Mouse (Mus musculus) hindbrain, embryonic 12.5 days (tissue): ENCODE results near the gene Cnot1. TPM values are rescaled to one million over a fixed set of nuclear protein-coding genes. Genes with fewer than 3 reads are reported as not detected.

Experiments used
- ATAC-seq: fragments of 200-750 bp; cut with Nextera tagmentation; 2 replicates; pipeline ENCODE4 v1.8.0; 2017; ENCODE audit warnings: moderate TSS enrichment; ENCODE audit not compliant: low FRiP score
- H3K27ac ChIP-seq: fragments of 300-500 bp; sonication (generic); 2 replicates; pipeline ENCODE4 v1.5.1; 2016; ENCODE audit warnings: mild to moderate bottlenecking
- H3K27me3 ChIP-seq: fragments of 300-500 bp; sonication (generic); 2 replicates; pipeline ENCODE4 v1.6.1; 2016; ENCODE audit warnings: mild to moderate bottlenecking
- H3K36me3 ChIP-seq: fragments of 300-500 bp; sonication (generic); 2 replicates; pipeline ENCODE4 v1.6.1; 2016; ENCODE audit warnings: mild to moderate bottlenecking
- H3K4me1 ChIP-seq: fragments of 300-500 bp; sonication (generic); 2 replicates; pipeline ENCODE4 v1.6.1; 2016
- H3K4me2 ChIP-seq: fragments of 300-500 bp; sonication (generic); replicated peaks from 2 replicates; pipeline ENCODE4 v1.6.1; 2016; ENCODE audit warnings: mild to moderate bottlenecking
- H3K4me3 ChIP-seq: fragments of 300-500 bp; sonication (generic); 2 replicates; pipeline ENCODE4 v1.5.1; 2016; ENCODE audit warnings: mild to moderate bottlenecking
- H3K9ac ChIP-seq: fragments of 300-500 bp; sonication (generic); 2 replicates; pipeline ENCODE4 v1.6.1; 2016; ENCODE audit warnings: mild to moderate bottlenecking, moderate library complexity
- H3K9me3 ChIP-seq: fragments of 300-500 bp; sonication (generic); replicated peaks from 2 replicates; pipeline ENCODE4 v1.6.1; 2016; ENCODE audit warnings: mild to moderate bottlenecking
- WGBS: fragments of 180-500 bp; shearing (Covaris S2); methylation state at CpG from one replicate; pipeline ENCODE4 v1.1.7; 2016; 5-methylcytosine and 5-hydroxymethylcytosine counted together
- polyA plus RNA-seq: library from polyadenylated mRNA; unstranded; fragments of >200 nt; fragmentation: Nextera tagmentation; extraction: Ambion mirVana; gene quantifications from 2 replicates; pipeline ENCODE4 v1.2.1, GENCODE M21; 2016

Gene Cnot1
- 85.0 and 90.5 TPM in 2 replicates for polyA plus RNA-seq

DNA sequence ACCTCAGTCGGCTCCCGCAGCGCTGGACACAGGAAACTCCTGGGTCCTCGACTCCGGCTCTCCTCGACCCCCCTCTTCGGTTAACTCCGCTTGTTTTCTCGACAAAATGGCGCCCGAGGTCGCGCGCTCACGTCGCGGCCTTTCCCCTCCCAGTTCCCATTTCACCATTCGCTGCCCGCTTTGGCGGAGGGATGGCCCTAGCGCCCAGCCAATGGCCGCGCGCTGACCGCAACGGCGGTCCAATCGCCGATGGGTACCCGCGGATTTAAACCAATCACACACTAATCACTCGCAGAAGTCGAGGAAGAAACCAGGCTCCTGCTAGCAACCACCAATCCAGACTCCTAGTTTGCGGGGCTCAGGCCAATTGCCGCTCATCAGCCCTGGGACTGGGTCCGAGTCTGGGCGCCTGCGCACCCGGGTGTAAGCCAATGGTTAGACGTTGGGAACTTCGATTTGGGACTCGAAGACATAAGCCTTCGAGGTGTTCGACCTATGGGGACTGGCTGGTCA lies at the start of gene Cnot1:
Gene Cnot1 (minus strand): TSS at position 134 of the 513 bp plus-strand sequence.
- WGBS: under 1% methylated on average over 44 of the region's 44 CpGs
- no peaks in the 10 kb centered on the region for H3K9me3 ChIP-seq
- H3K9ac ChIP-seq: peak within 1 kb of the TSS; percentile 98
- H3K4me3 ChIP-seq: peak within 1 kb of the TSS; percentile 98
- peak; percentile 98 for ATAC-seq
- H3K27me3 ChIP-seq: no peaks in the 10 kb centered on the region
- H3K27ac ChIP-seq: peak within 1 kb of the TSS; percentile 94
- H3K36me3 ChIP-seq: 0 out of 2 replicates have a peak, but pooled peaks cover 5% of the 10 kb centered on the region
- H3K4me1 ChIP-seq: peaks cover 17% of the 10 kb centered on the region
- peak within 1 kb of the TSS; percentile 93 for H3K4me2 ChIP-seq

DNA sequence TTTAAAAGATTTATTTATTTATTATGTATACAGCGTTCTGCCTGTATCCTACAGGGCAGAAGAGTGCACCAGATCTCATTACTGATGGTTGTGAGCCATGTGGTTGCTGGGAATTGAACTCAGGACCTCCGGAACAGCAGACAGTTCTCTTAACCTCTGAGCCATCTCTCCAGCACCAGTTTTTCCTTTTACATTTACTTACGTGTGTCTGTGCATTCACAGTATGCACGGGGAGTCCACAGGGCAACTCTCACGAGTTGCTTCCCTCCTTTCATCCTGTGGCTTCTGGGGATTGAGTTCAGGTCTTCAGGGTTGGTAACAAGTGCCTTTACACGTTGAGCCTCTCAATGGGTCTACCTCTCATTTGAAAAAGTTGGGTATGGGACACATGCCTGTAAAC lies 46.9 kb upstream of the Cnot1 start:
- H3K4me1 ChIP-seq: peaks cover 10% of the 10 kb centered on the region
- no peak overlapping the region for H3K4me3 ChIP-seq
- peaks cover 3% of the 10 kb centered on the region; the same call in 1 of the 2 replicates for H3K36me3 ChIP-seq
- WGBS: 81% methylated on average over 6 of the region's 6 CpGs
- H3K27ac ChIP-seq: no peak overlapping the region
- H3K9ac ChIP-seq: no peak overlapping the region
- ATAC-seq: no peak
- no peak overlapping the region for H3K4me2 ChIP-seq
- no peaks in the 10 kb centered on the region for H3K27me3 ChIP-seq
- no peaks in the 10 kb centered on the region for H3K9me3 ChIP-seq

DNA sequence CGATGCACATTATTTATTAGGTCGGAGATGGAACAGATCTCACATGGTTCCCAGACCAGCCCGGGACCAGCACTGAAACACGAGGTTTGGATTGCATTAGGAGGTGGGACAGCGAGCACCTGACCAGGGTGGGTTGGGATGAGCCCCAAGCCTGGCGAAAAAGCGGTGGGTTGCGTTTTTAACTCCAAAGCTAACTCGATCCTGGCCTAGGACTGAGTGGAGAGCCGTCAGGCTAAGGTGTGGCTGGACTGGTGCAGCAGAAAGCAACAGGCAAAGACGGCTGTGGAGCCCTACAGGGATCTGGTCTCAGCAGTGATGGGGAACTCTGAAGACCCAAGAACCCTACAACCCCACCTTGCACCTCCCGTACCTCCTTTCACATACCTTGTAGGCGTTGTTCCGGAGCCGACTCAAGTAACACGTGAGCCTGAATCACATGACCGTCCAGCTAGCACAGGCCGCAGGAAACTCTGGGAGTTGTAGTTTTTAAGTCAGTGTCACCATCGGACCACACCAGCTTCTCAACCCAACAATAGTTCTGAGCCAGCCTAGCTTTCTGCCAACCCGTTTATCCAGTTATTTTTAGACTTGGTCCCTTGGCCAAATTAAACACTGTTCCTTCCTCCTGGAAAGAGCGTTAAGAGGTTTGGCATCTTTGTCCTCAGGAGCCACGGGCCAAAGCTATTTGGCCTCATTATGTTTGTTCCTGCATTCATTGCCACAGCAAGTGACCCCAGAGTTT lies 46.0 kb upstream of the Cnot1 start, which contains the start of gene Slc38a7:
Gene Slc38a7 (minus strand): TSS at position 438 of the 742 bp plus-strand sequence.
- peak within 1 kb of the TSS; percentile 73 for H3K9ac ChIP-seq
- WGBS: 14% methylated on average over 22 of the region's 22 CpGs
- H3K4me2 ChIP-seq: peak within 1 kb of the TSS; percentile 75
- peak within 1 kb of the TSS; percentile 72 for H3K4me3 ChIP-seq
- no peaks in the 10 kb centered on the region for H3K27me3 ChIP-seq
- no peak within 1 kb of the TSS for H3K27ac ChIP-seq
- no peaks in the 10 kb centered on the region for H3K9me3 ChIP-seq
- ATAC-seq: peak; percentile 95
- H3K4me1 ChIP-seq: peaks cover 10% of the 10 kb centered on the region
- H3K36me3 ChIP-seq: peaks cover 4% of the 10 kb centered on the region; the same call in 1 of the 2 replicates

DNA sequence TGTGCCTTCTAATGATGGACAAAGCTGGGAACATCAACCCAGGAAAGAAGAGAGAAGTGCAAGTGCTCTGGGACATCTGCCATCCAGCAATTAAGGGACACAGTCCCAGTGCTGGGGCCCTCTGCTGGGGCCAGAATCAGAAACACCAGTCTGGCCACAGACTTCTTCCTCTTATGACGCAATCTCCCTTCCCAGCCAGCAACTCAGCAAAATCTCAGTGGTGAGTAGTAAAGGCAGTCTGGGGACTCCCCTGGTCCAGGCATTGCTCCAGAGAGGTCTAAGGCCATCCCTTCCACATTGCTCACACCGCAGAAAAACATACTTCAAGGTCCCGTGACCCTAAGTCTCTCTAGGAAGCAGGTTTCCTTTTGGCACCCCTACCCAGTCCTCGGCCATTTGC lies 45.0 kb upstream of the Cnot1 start:
- peak overlapping the region; percentile 73 for H3K9ac ChIP-seq
- H3K27ac ChIP-seq: no peak overlapping the region
- no peak for ATAC-seq
- peaks cover 8% of the 10 kb centered on the region; the same call in 1 of the 2 replicates for H3K36me3 ChIP-seq
- H3K4me2 ChIP-seq: peak overlapping the region; percentile 75
- H3K27me3 ChIP-seq: no peaks in the 10 kb centered on the region
- peaks cover 10% of the 10 kb centered on the region for H3K4me1 ChIP-seq
- WGBS: 79% methylated on average over 4 of the region's 4 CpGs
- peak overlapping the region; percentile 72 for H3K4me3 ChIP-seq
- H3K9me3 ChIP-seq: no peaks in the 10 kb centered on the region

DNA sequence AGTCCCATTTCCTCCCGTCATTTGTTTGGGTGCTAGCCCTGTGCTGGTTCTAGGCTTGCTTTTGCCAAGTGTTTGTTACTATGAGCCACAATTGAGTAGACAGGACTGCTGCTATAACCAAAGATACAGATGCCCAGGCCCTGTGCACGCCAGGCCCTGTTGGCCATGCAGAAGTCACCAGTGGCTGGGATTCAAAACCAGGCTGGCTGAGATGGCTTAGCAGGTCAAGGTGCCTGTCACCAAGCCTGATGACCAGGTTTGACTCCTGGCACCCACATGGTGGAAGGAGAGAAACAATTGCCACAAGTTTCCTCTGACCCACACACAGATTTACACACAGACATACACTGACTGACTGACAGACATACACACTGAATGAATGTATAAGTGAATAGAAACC lies 43.1 kb upstream of the Cnot1 start:
- H3K36me3 ChIP-seq: peaks cover 16% of the 10 kb centered on the region

DNA sequence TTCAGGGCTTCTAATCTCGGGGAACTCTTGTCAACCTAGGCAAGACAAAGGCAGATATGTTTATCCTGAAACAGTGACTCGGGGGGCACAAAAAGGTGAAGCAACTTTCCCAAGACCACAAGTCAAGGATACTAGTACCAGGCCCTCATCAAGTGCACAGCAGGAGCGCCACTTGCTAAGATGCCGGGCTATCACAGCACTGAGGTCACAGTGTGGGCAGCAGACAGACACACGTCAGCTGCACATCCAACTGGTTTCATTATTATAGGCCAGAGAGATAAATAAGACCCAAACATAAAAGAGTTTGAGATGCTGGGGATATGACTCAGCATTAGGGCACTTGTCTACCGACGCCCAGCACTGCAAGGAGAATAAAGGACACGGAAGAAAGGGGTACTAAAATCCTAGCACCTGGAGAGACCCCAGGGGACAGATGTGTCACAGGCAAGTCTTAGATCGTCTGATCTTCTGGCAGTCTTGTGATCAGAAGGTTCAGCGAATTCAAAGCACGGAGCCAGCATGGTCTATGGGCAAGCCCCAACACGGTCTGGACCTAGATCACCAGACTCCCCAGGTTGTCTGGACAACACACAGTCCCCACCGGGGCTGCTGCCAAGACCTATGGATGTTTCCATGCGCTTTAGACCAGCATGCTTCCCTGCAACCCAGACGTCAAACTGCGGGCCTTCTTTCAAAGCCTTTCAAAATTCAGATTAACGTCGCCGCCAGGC lies 41.6 kb upstream of the Cnot1 start:
- ATAC-seq: no peak
- Histone ChIP-seq H3K27me3 (no peaks in the 10 kb centered on the region), H3K4me1 (peaks cover 10% of the 10 kb centered on the region), H3K9me3 (no peaks in the 10 kb centered on the region), H3K4me3 (no peak overlapping the region), H3K9ac (no peak overlapping the region), H3K4me2 (no peak overlapping the region), H3K36me3 (peaks cover 30% of the 10 kb centered on the region), H3K27ac (no peak overlapping the region)
- WGBS: 92% methylated on average over 19 of the region's 19 CpGs

More for the DNA sequence above, 43.1 kb upstream of the Cnot1 start:
- H3K4me3 ChIP-seq: no peak overlapping the region
- no peaks in the 10 kb centered on the region for H3K9me3 ChIP-seq
- H3K9ac ChIP-seq: no peak overlapping the region
- ATAC-seq: no peak
- peaks cover 10% of the 10 kb centered on the region for H3K4me1 ChIP-seq
- no peaks in the 10 kb centered on the region for H3K27me3 ChIP-seq
- no peak overlapping the region for H3K4me2 ChIP-seq
- no peak overlapping the region for H3K27ac ChIP-seq
- 88% methylated on average over 2 of the region's 2 CpGs for WGBS

DNA sequence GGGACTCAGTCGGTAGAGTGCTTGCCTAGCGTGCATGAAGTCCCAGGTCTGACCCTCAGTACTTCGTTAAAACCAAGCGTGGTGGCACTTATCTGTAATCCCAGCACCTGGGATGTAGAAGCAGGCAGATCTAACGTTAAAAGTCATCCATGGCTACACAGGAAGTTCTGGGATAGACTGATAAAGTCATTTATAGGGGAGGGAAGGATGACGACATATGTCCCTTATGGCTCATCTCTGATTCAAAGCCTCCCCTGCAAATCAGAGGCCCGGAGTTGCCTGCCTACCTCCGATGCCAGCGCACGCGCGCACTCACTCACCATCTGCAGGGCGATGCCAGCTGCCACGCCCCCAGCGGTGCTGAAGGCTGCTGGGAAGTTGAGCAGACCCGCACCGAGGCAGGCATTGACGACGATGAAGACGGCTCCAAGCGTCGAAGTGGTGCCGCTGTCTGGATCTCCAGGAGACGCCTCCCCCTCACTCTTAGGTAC lies 40.8 kb upstream of the Cnot1 start:
- WGBS: 82% methylated on average over 24 of the region's 24 CpGs
- no peaks in the 10 kb centered on the region for H3K9me3 ChIP-seq
- no peak overlapping the region for H3K9ac ChIP-seq
- ATAC-seq: no peak
- H3K4me3 ChIP-seq: no peak overlapping the region
- H3K27me3 ChIP-seq: no peaks in the 10 kb centered on the region
- no peak overlapping the region for H3K27ac ChIP-seq
- peaks cover 10% of the 10 kb centered on the region for H3K4me1 ChIP-seq
- H3K4me2 ChIP-seq: no peak overlapping the region
- H3K36me3 ChIP-seq: peaks cover 38% of the 10 kb centered on the region

DNA sequence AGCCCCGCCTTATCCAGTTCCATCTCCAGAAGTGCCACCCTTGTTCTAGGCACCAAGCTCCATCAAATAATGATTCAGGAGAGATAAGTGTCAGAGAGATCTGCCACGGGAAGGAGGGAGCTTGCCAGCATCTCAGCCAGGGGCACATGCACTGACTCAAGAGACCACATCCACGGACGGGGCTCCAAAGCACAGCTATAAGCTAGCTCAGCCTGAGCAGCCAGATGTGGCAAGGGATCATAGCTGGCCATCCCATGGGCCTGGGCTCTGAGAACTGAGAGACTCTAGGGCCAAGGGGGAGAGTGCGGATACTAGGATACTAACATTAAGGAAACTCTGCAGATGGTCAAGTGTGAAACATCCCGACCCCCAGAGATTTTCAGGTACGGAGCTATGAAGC lies 37.8 kb upstream of the Cnot1 start:
- no peaks in the 10 kb centered on the region for H3K27me3 ChIP-seq
- no peaks in the 10 kb centered on the region for H3K9me3 ChIP-seq
- no peak overlapping the region for H3K4me2 ChIP-seq
- H3K9ac ChIP-seq: no peak overlapping the region
- H3K36me3 ChIP-seq: peaks cover 59% of the 10 kb centered on the region
- WGBS: 90% methylated on average over 7 of the region's 7 CpGs
- no peak overlapping the region for H3K4me3 ChIP-seq
- ATAC-seq: no peak
- no peaks in the 10 kb centered on the region for H3K4me1 ChIP-seq
- H3K27ac ChIP-seq: no peak overlapping the region

DNA sequence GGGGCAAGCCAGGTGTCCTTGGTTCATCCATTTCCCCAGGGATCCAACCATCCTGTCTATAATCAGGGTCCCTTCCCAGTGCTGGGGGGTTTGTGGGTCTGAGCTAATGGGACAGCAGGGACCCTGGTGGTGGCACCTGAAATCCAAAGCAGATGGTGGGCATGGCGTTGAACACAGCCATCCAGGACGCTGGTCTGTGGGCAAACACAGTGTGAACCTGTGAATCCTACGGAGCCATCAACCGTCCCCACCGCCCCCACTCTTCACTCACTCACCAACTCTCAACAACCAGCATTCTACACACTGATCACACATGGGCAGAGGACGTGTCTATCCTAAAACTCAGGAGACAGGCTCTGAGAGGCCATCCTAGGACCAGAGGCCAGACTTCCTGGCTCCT lies 36.7 kb upstream of the Cnot1 start:
- Histone ChIP-seq H3K27ac (no peak overlapping the region), H3K4me3 (no peak overlapping the region), H3K9ac (no peak overlapping the region), H3K27me3 (no peaks in the 10 kb centered on the region), H3K36me3 (peaks cover 67% of the 10 kb centered on the region), H3K9me3 (no peaks in the 10 kb centered on the region), H3K4me1 (no peaks in the 10 kb centered on the region), H3K4me2 (no peak overlapping the region)
- ATAC-seq: no peak
- WGBS: 93% methylated on average over 6 of the region's 6 CpGs

DNA sequence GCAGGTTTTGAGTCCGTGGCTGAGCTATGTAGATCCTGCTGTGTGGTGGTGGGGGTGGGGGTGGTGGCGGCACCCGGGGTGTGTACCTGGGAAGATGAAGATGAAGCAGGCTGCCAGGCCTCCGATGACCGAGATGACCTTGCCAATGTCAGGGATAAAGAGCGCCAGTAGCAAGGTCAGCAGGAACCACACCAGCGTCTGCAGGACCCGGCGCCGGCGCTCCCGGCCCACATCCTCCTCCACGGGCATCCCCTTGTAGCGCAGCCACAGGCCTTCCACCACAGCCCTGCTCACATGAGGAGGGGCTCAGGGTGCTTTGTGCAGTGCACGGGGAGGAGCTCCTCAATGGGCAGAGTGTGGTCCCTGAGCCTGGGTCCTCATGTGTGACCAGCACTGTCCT lies 34.2 kb upstream of the Cnot1 start:
- Histone ChIP-seq H3K4me3 (no peak overlapping the region), H3K27ac (no peak overlapping the region), H3K9me3 (no peaks in the 10 kb centered on the region), H3K27me3 (no peaks in the 10 kb centered on the region), H3K36me3 (peaks cover 78% of the 10 kb centered on the region), H3K4me2 (no peak overlapping the region), H3K4me1 (no peaks in the 10 kb centered on the region), H3K9ac (no peak overlapping the region)
- ATAC-seq: no peak
- WGBS: 90% methylated on average over 15 of the region's 15 CpGs

DNA sequence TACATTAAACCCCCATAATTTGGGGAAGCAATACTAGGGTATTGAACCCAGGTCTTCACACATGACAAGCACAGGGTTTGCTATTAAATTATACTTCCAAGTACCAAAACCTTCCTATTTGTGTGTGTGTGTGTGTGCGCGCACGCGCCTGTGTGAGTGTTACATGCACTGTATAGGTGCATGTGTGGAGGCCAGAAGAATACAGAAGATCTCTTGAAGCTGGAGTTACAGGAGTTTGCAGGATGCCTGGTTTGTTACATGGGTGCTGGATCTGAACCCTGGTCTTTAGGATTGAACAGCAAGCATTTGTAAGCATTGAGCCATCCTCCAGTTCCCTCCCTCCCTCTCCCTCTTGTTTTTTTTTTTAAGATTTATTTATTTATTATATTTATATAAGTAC lies 32.0 kb upstream of the Cnot1 start:
- ATAC-seq: no peak
- no peaks in the 10 kb centered on the region for H3K4me1 ChIP-seq

DNA sequence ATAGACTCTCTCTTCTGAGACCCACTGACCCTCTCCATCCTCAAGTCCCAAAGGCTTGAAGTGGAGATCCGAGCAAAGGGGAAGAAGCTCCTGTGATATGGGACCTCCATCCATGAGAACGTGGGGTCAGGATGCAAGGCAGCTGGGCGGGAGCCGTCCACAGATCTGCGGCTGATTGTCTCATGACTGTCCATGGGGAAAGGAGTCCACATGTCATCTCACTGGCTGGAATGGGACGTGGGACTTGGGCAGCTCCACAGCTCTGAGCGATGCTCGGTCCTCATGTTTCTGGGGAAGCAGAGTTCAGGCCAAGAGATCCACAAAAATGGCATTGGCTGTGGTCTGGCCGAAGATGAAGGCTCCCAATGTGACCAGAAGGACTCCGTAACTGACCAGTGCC lies 30.0 kb upstream of the Cnot1 start:
- Histone ChIP-seq H3K9ac (no peak overlapping the region), H3K36me3 (peaks cover 45% of the 10 kb centered on the region), H3K4me2 (no peak overlapping the region), H3K4me1 (peaks cover 10% of the 10 kb centered on the region), H3K27ac (no peak overlapping the region), H3K4me3 (no peak overlapping the region), H3K9me3 (no peaks in the 10 kb centered on the region), H3K27me3 (no peaks in the 10 kb centered on the region)
- 93% methylated on average over 10 of the region's 10 CpGs for WGBS
- no peak for ATAC-seq

More for the DNA sequence above, 32.0 kb upstream of the Cnot1 start:
- Histone ChIP-seq H3K4me2 (no peak overlapping the region), H3K9ac (no peak overlapping the region), H3K27ac (no peak overlapping the region), H3K4me3 (no peak overlapping the region), H3K27me3 (no peaks in the 10 kb centered on the region), H3K36me3 (peaks cover 63% of the 10 kb centered on the region), H3K9me3 (no peaks in the 10 kb centered on the region)
- 97% methylated on average over 4 of the region's 4 CpGs for WGBS
